Mouse (Mus musculus) MEL (cell line): ENCODE measurements at regions not wholly inside any gene's neighbourhood (a gene's known extent, or its start where the extent isn't known, plus 50 kb on each side); places are given as distances from the start of the nearest gene placed in this dataset.

ENCODE experiments used
- CTCF ChIP-seq, 3 experiments: IDR thresholded peaks in 2 of 3; conservative IDR thresholded peaks in 1 of 3; 2 replicates each; pipeline ENCODE4 v1.5.1; 2011 to 2012; ENCODE audit warnings: low read length in 3 of 3, low read depth in 2 of 3, mild to moderate bottlenecking in 2 of 3, improper control_type of control experiment in 1 of 3, inconsistent platforms in 1 of 3, mixed read lengths in 1 of 3, moderate library complexity in 1 of 3; ENCODE audit not compliant: control insufficient read depth in 1 of 3, insufficient read depth in 1 of 3, poor library complexity in 1 of 3, severe bottlenecking in 1 of 3
- ELF1 ChIP-seq: IDR thresholded peaks from 2 replicates; pipeline ENCODE4 v1.6.1; 2014; ENCODE audit warnings: low read depth, mild to moderate bottlenecking, inconsistent platforms, low read length, improper control_type of control experiment, moderate library complexity
- EP300 ChIP-seq, 2 experiments: IDR thresholded peaks; 2 replicates each; pipeline ENCODE4 v1.6.1; 2011; ENCODE audit warnings: improper control_type of control experiment in 2 of 2, low read length in 2 of 2, low read depth in 1 of 2, mild to moderate bottlenecking in 1 of 2
- JUND ChIP-seq: IDR thresholded peaks from 2 replicates; pipeline ENCODE4 v1.6.1; 2011; ENCODE audit warnings: low read depth, mild to moderate bottlenecking, improper control_type of control experiment, low read length
- MAFK ChIP-seq: IDR thresholded peaks from 2 replicates; pipeline ENCODE4 v1.6.1; 2011; ENCODE audit warnings: low read depth, mild to moderate bottlenecking, low read length, improper control_type of control experiment, borderline replicate concordance
- MAX ChIP-seq: IDR thresholded peaks from 2 replicates; pipeline ENCODE4 v1.6.1; 2011; ENCODE audit warnings: low read length, improper control_type of control experiment
- POLR2A ChIP-seq, 2 experiments: IDR thresholded peaks; 2 replicates each; pipeline ENCODE4 v1.6.1; 2011 to 2012; ENCODE audit warnings: low read length in 2 of 2, mild to moderate bottlenecking in 2 of 2, control low read depth in 1 of 2, improper control_type of control experiment in 1 of 2, low read depth in 1 of 2, moderate library complexity in 1 of 2; ENCODE audit not compliant: control insufficient read depth in 1 of 2, insufficient read depth in 1 of 2, poor library complexity in 1 of 2
- TBP ChIP-seq: IDR thresholded peaks from 2 replicates; pipeline ENCODE4 v1.8.0; 2011; ENCODE audit warnings: low read depth, low read length, improper control_type of control experiment
- UBTF ChIP-seq: IDR thresholded peaks from 2 replicates; pipeline ENCODE4 v1.6.1; 2012; ENCODE audit warnings: low read depth, mild to moderate bottlenecking, inconsistent platforms, low read length, improper control_type of control experiment, moderate library complexity, borderline replicate concordance; ENCODE audit not compliant: insufficient read depth
- USF2 ChIP-seq, 2 experiments: IDR thresholded peaks; 2 replicates each; pipeline ENCODE4 v1.6.1; 2011 to 2012; ENCODE audit warnings: improper control_type of control experiment in 2 of 2, low read length in 2 of 2, borderline replicate concordance in 1 of 2, inconsistent platforms in 1 of 2, low read depth in 1 of 2, mild to moderate bottlenecking in 1 of 2; ENCODE audit not compliant: insufficient read depth in 1 of 2
- ZC3H11A ChIP-seq: IDR thresholded peaks from 2 replicates; pipeline ENCODE4 v1.6.1; 2012; ENCODE audit warnings: low read depth, mild to moderate bottlenecking, inconsistent platforms, low read length, improper control_type of control experiment
- ZKSCAN1 ChIP-seq: IDR thresholded peaks from 2 replicates; pipeline ENCODE4 v1.6.1; 2012; ENCODE audit warnings: low read depth, mild to moderate bottlenecking, inconsistent platforms, low read length, improper control_type of control experiment, moderate library complexity
- ZNF384 ChIP-seq: IDR thresholded peaks from 2 replicates; pipeline ENCODE4 v1.6.1; 2012; ENCODE audit warnings: low read depth, mild to moderate bottlenecking, inconsistent platforms, low read length, improper control_type of control experiment

GRCm38 (mm10) chr5:100224773-100225363, 65.3 kb upstream of the Tmem150c start:
- TF ChIP-seq USF2 (IDR thresholded peaks at IDR 0.05; ENCODE audit: borderline replicate concordance in 1 of 2, insufficient read depth in 1 of 2, low read depth in 1 of 2, low read length in 2 of 2) (no peak), ZC3H11A (no peak), CTCF (IDR thresholded peaks at IDR 0.05 in 2 of 3, conservative IDR thresholded peaks at IDR 0.05 in 1 of 3; ENCODE audit: control insufficient read depth in 1 of 3, insufficient read depth in 1 of 3, low read depth in 2 of 3, low read length in 3 of 3, poor library complexity in 1 of 3, severe bottlenecking in 1 of 3) (no peak), ZKSCAN1 (no peak), TBP (no peak), POLR2A (IDR thresholded peaks at IDR 0.05; ENCODE audit: control insufficient read depth in 1 of 2, insufficient read depth in 1 of 2, low read depth in 1 of 2, low read length in 2 of 2, poor library complexity in 1 of 2) (no peak), JUND (no peak), MAFK (no peak), EP300 (IDR thresholded peaks at IDR 0.05; ENCODE audit: low read depth in 1 of 2, low read length in 2 of 2) (no peak), ZNF384 (no peak), UBTF (no peak), ELF1 (no peak), MAX (no peak)
